Mouse (Mus musculus) kidney, postnatal 0 days (tissue): ENCODE data around the gene Lrrc73. TPM values are rescaled to one million over a fixed set of nuclear protein-coding genes. Genes with fewer than 3 reads are reported as not detected.

Experiments used
- ATAC-seq: fragments of 200-750 bp; cut with Nextera tagmentation; replicated peaks from 2 replicates; pipeline ENCODE4 v1.8.0; 2017; ENCODE audit warnings: low read depth, moderate number of reproducible peaks, moderate TSS enrichment, moderate library complexity; ENCODE audit not compliant: low FRiP score
- DNase-seq: peaks from one replicate; pipeline ENCODE4 v3.0.0-alpha.2; 2016; ENCODE audit warnings: low spot score
- H3K27ac ChIP-seq: fragments of 300-500 bp; sonication (generic); 2 replicates; pipeline ENCODE4 v1.5.1; 2014; ENCODE audit warnings: mild to moderate bottlenecking
- H3K27me3 ChIP-seq: fragments of 300-500 bp; sonication (generic); 2 replicates; pipeline ENCODE4 v1.6.1; 2014; ENCODE audit warnings: low read length, mixed read lengths; ENCODE audit not compliant: insufficient read depth
- H3K36me3 ChIP-seq: fragments of 300-500 bp; sonication (generic); 2 replicates; pipeline ENCODE4 v1.6.1; 2014; ENCODE audit warnings: low read length, mixed read lengths; ENCODE audit not compliant: insufficient read depth
- H3K4me1 ChIP-seq: fragments of 300-500 bp; sonication (generic); replicated peaks from 2 replicates; pipeline ENCODE4 v1.6.1; 2014; ENCODE audit warnings: antibody characterized with exemption, low read length, mixed read lengths; ENCODE audit not compliant: insufficient read depth
- H3K4me2 ChIP-seq: fragments of 300-500 bp; sonication (generic); 2 replicates; pipeline ENCODE4 v1.6.1; 2014; ENCODE audit warnings: mild to moderate bottlenecking, low read length, moderate library complexity, mixed read lengths
- H3K4me3 ChIP-seq: fragments of 300-500 bp; sonication (generic); replicated peaks from 2 replicates; pipeline ENCODE4 v1.5.1; 2014; ENCODE audit warnings: low read depth, low read length
- H3K9ac ChIP-seq: fragments of 300-500 bp; sonication (generic); 2 replicates; pipeline ENCODE4 v1.6.1; 2014; ENCODE audit warnings: low read depth, low read length
- H3K9me3 ChIP-seq: fragments of 300-500 bp; sonication (generic); replicated peaks from 2 replicates; pipeline ENCODE4 v1.6.1; 2016; ENCODE audit warnings: low read length, inconsistent platforms, mixed read lengths
- CTCF ChIP-seq: IDR thresholded peaks from 2 replicates; pipeline ENCODE4 v1.5.1; 2016; ENCODE audit warnings: antibody characterized with exemption, low read depth, mild to moderate bottlenecking, moderate library complexity
- WGBS: fragments of 180-500 bp; shearing (Covaris S2); extraction: QIAGEN DNeasy Blood & Tissue Kit; methylation state at CpG from one replicate; pipeline ENCODE4 v1.1.7; 2014; 5-methylcytosine and 5-hydroxymethylcytosine counted together
- polyA plus RNA-seq: library from polyadenylated mRNA; unstranded; fragments of >200 nt; fragmentation: Nextera tagmentation; extraction: Ambion mirVana; gene quantifications from 2 replicates; pipeline ENCODE4 v1.2.1, GENCODE M21; 2015

The Lrrc73 gene
- polyA plus RNA-seq, 1 experiment from 2014 or later = 0.91 TPM

DNA sequence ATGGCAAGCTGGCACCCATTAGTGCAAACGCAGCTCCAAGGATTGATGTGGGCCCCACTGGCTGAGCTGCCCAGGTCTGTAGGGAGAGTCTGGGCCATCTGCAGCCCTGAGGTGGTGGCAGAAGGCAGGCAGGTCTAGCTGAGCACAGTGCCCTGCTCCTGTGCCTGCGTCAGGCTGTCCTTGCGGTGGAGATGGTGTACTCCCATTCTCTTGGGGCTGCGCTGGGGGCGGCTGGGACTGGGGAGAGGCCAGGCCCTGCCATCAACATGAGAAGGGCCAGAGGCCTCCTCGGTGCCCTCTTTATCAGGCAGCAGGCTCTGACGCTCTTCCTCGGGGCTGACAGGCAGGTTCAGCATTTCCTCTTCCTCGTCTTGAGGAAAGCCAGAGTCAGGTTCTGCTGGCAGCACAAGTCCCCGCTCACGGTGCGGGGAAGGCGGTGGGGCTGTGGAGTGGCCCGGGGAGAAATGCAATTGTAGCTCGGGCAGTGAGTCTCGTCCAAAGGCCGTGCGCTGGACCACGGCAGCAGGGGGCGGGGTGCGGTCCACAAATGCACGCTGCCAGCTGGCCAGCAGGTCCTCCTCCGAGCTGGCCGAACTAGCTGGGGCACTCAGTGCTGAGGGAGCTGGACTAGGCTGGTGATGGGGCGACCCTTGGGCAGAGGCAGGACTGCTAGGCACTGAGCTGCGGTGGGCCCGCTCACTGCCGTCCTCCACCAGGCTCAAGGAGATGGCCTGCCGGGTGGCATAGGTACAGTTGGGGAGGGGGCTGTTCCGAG lies 5.1 kb downstream of the Lrrc73 start:
- Histone ChIP-seq H3K4me1 (0 out of 2 replicates have a peak, but pooled peaks cover 4% of the 10 kb centered on the region), H3K9ac (no peak overlapping the region), H3K36me3 (peaks cover 48% of the 10 kb centered on the region), H3K27me3 (0 out of 2 replicates have a peak, but pooled peaks cover 5% of the 10 kb centered on the region), H3K27ac (no peak overlapping the region), H3K4me2 (no peak overlapping the region), H3K9me3 (no peaks in the 10 kb centered on the region), H3K4me3 (no peak overlapping the region)
- no peak for ATAC-seq
- DNase-seq = no peak
- WGBS = 79% methylated on average over 29 of the region's 30 CpGs
- TF ChIP-seq CTCF = no peak

- no peak for TF ChIP-seq CTCF
- no peaks in the 10 kb centered on the region for H3K4me1 ChIP-seq
- 91% methylated on average over 17 of the region's 17 CpGs for WGBS
- peaks cover 59% of the 10 kb centered on the region for H3K36me3 ChIP-seq
- no peak overlapping the region for H3K27ac ChIP-seq
- no peak for ATAC-seq
- H3K4me3 ChIP-seq = no peak overlapping the region
- no peak for DNase-seq
- 0 out of 2 replicates have a peak, but pooled peaks cover 5% of the 10 kb centered on the region for H3K27me3 ChIP-seq
- H3K4me2 ChIP-seq = no peak overlapping the region
- H3K9me3 ChIP-seq = no peaks in the 10 kb centered on the region
- no peak overlapping the region for H3K9ac ChIP-seq
Observed at GRCm38 (mm10) chr17:46259675-46260074, 6.3 kb downstream of the Lrrc73 start.

- H3K4me2 ChIP-seq = no peak overlapping the region
- H3K9ac ChIP-seq = no peak overlapping the region
- peaks cover 64% of the 10 kb centered on the region for H3K36me3 ChIP-seq
- no peaks in the 10 kb centered on the region for H3K27me3 ChIP-seq
- H3K9me3 ChIP-seq = no peaks in the 10 kb centered on the region
- TF ChIP-seq CTCF = no peak
- 92% methylated on average over 5 of the region's 5 CpGs for WGBS
- no peak overlapping the region for H3K4me3 ChIP-seq
- no peak for DNase-seq
- H3K4me1 ChIP-seq = no peaks in the 10 kb centered on the region; the same call in 1 of the 2 replicates
- no peak overlapping the region for H3K27ac ChIP-seq
- no peak for ATAC-seq
Observed at GRCm38 (mm10) chr17:46262201-46262694, 8.9 kb downstream of the Lrrc73 start.

- no peak for TF ChIP-seq CTCF
Observed at GRCm38 (mm10) chr17:46265502-46265901, 12.2 kb downstream of the Lrrc73 start.

GRCm38 (mm10) chr17:46265918-46266618 lies 12.7 kb downstream of the Lrrc73 start:
- WGBS = 23% methylated on average over 14 of the region's 14 CpGs
- ATAC-seq = peak; percentile 41; the same call in 1 of the 2 replicates
- DNase-seq = peak; percentile 87
- Histone ChIP-seq H3K4me2 (no peak overlapping the region), H3K9ac (no peak overlapping the region), H3K9me3 (no peaks in the 10 kb centered on the region), H3K36me3 (peaks cover 59% of the 10 kb centered on the region), H3K27ac (peak overlapping the region; percentile 61), H3K4me1 (no peaks in the 10 kb centered on the region; the same call in 1 of the 2 replicates), H3K4me3 (no peak overlapping the region), H3K27me3 (no peaks in the 10 kb centered on the region)
- peak; percentile 94 for TF ChIP-seq CTCF

More at GRCm38 (mm10) chr17:46265502-46265901, 12.2 kb downstream of the Lrrc73 start:
- 81% methylated on average over 12 of the region's 12 CpGs for WGBS
- no peaks in the 10 kb centered on the region for H3K27me3 ChIP-seq
- no peak for DNase-seq
- no peaks in the 10 kb centered on the region; the same call in 1 of the 2 replicates for H3K4me1 ChIP-seq
- no peak for ATAC-seq
- no peak overlapping the region for H3K9ac ChIP-seq
- H3K9me3 ChIP-seq = no peaks in the 10 kb centered on the region
- no peak overlapping the region for H3K4me3 ChIP-seq
- H3K27ac ChIP-seq = no peak overlapping the region
- no peak overlapping the region for H3K4me2 ChIP-seq
- H3K36me3 ChIP-seq = peaks cover 60% of the 10 kb centered on the region

DNA sequence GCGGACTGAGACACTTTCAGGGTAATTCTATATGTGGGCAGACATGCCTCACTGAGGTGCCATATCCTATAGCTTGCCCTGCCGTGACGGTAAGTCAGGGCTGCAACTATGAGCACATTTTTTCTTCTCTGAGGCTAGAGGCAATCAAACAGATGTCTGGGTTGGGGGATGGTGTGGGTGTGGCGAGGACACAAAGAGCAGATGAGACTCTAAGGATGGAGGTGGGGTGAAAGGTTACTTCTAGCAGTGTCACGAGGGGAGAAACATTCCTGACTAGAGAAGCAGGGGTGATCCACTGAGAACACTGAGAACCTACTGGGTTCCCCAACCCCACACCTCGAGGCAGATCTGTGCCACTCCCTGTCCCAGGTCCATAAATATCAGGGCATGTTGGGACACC lies 13.7 kb downstream of the Lrrc73 start:
- H3K9me3 ChIP-seq = no peaks in the 10 kb centered on the region
- DNase-seq = no peak
- WGBS = 50% methylated on average over 6 of the region's 6 CpGs
- no peak overlapping the region for H3K27ac ChIP-seq
- no peak overlapping the region for H3K4me2 ChIP-seq
- no peak for TF ChIP-seq CTCF
- no peak for ATAC-seq
- H3K4me3 ChIP-seq = no peak overlapping the region
- H3K27me3 ChIP-seq = no peaks in the 10 kb centered on the region
- H3K4me1 ChIP-seq = no peaks in the 10 kb centered on the region; the same call in 1 of the 2 replicates
- peaks cover 56% of the 10 kb centered on the region for H3K36me3 ChIP-seq
- H3K9ac ChIP-seq = no peak overlapping the region
